Mouse (Mus musculus) kidney, adult 8-10 months (tissue): Measurements from ENCODE around the gene Snupn.
"Not testable (repeated sequence)": the region's sequence is repeated elsewhere in the genome, so short reads cannot be mapped to it uniquely, and the experiment has no call there.

Experiments used
- DNase-seq, 2 experiments: peaks; one replicate each; pipeline ENCODE4 v3.0.0; 2022

Snupn gene

GRCm38 (mm10) chr9:56936861-56937222, 13.8 kb upstream of the Snupn start:
- DNase-seq = no peak

GRCm38 (mm10) chr9:56937223-56938160, 13.2 kb upstream of the Snupn start, which contains the start of gene Imp3:
Imp3 (plus strand) TSS chr9:56937475.
- peak; percentile 93 to 95 for DNase-seq

GRCm38 (mm10) chr9:56938374-56938773, 12.3 kb upstream of the Snupn start:
- DNase-seq = peak in 1 of 2 experiments; percentile 65

- not testable (repeated sequence) for DNase-seq
Observed at GRCm38 (mm10) chr9:56947481-56947880, 3.2 kb upstream of the Snupn start.

- DNase-seq = not testable (repeated sequence)
Observed at GRCm38 (mm10) chr9:56948699-56949098, 2.0 kb upstream of the Snupn start.

- no peak for DNase-seq
Observed at GRCm38 (mm10) chr9:56949767-56950166, 911 bp upstream of the Snupn start.

GRCm38 (mm10) chr9:56953562-56953961, 2.9 kb downstream of the Snupn start:
- DNase-seq = no peak

- no peak for DNase-seq
Observed at GRCm38 (mm10) chr9:56956966-56957675, 6.4 kb downstream of the Snupn start.

GRCm38 (mm10) chr9:56958689-56959088, 8.0 kb downstream of the Snupn start:
- DNase-seq = no peak

- DNase-seq = no peak
Observed at GRCm38 (mm10) chr9:56961591-56961990, 10.9 kb downstream of the Snupn start.

- no peak for DNase-seq
Observed at GRCm38 (mm10) chr9:56970158-56970557, 19.5 kb downstream of the Snupn start.

- DNase-seq = no peak
Observed at GRCm38 (mm10) chr9:56973960-56974524, 23.4 kb downstream of the Snupn start.

GRCm38 (mm10) chr9:56975199-56975598, 24.5 kb downstream of the Snupn start:
- no peak for DNase-seq

- no peak for DNase-seq
Observed at GRCm38 (mm10) chr9:56980186-56980585, 29.5 kb downstream of the Snupn start.

GRCm38 (mm10) chr9:56981502-56981901, 30.8 kb downstream of the Snupn start:
- no peak for DNase-seq

GRCm38 (mm10) chr9:56994286-56995197, 43.9 kb downstream of the Snupn start, which contains the start of gene Ptpn9:
Ptpn9 (plus strand) TSS chr9:56994923.
- peak; percentile 78 to 85 for DNase-seq

GRCm38 (mm10) chr9:56995198-56996027, 44.7 kb downstream of the Snupn start:
- DNase-seq = peak; percentile 45 to 65

GRCm38 (mm10) chr9:56996028-56996346, 45.3 kb downstream of the Snupn start:
- peak; percentile 9 to 11 for DNase-seq

GRCm38 (mm10) chr9:56997206-56997605, 46.5 kb downstream of the Snupn start:
- peak in 1 of 2 experiments; percentile 40 for DNase-seq

- DNase-seq = peak; percentile 37 to 72
Observed at GRCm38 (mm10) chr9:57003011-57003410, 52.3 kb downstream of the Snupn start.

GRCm38 (mm10) chr9:57012393-57012792, 61.7 kb downstream of the Snupn start:
- DNase-seq = no peak
